Mouse (Mus musculus) neural tube, embryonic 15.5 days (tissue): ENCODE results near the gene Usmg5. TPM values are rescaled to one million over a fixed set of nuclear protein-coding genes. Genes with fewer than 3 reads are reported as not detected.
"Not testable (repeated sequence)": the region's sequence is repeated elsewhere in the genome, so short reads cannot be mapped to it uniquely, and the experiment has no call there.

Experiments used
- ATAC-seq: fragments of 200-750 bp; cut with Nextera tagmentation; 2 replicates; pipeline ENCODE4 v1.8.0; 2017; ENCODE audit warnings: mild to moderate bottlenecking, moderate TSS enrichment, moderate library complexity; ENCODE audit not compliant: low FRiP score
- H3K27ac ChIP-seq: fragments of 300-500 bp; sonication (generic); replicated peaks from 2 replicates; pipeline ENCODE4 v1.5.1; 2015; ENCODE audit warnings: mild to moderate bottlenecking, inconsistent platforms
- H3K27me3 ChIP-seq: fragments of 300-500 bp; sonication (generic); replicated peaks from 2 replicates; pipeline ENCODE4 v1.6.1; 2015; ENCODE audit warnings: inconsistent platforms
- H3K36me3 ChIP-seq: fragments of 300-500 bp; sonication (generic); 2 replicates; pipeline ENCODE4 v1.6.1; 2015; ENCODE audit warnings: inconsistent platforms
- H3K4me1 ChIP-seq: fragments of 300-500 bp; sonication (generic); 2 replicates; pipeline ENCODE4 v1.6.1; 2015; ENCODE audit warnings: inconsistent platforms
- H3K4me2 ChIP-seq: fragments of 300-500 bp; sonication (generic); 2 replicates; pipeline ENCODE4 v1.6.1; 2015; ENCODE audit warnings: inconsistent platforms, mild to moderate bottlenecking, moderate library complexity
- H3K4me3 ChIP-seq: fragments of 300-500 bp; sonication (generic); replicated peaks from 2 replicates; pipeline ENCODE4 v1.5.1; 2015; ENCODE audit warnings: mild to moderate bottlenecking, inconsistent platforms
- H3K9ac ChIP-seq: fragments of 300-500 bp; sonication (generic); replicated peaks from 2 replicates; pipeline ENCODE4 v1.6.1; 2015; ENCODE audit warnings: mild to moderate bottlenecking, inconsistent platforms
- H3K9me3 ChIP-seq: fragments of 300-500 bp; sonication (generic); replicated peaks from 2 replicates; pipeline ENCODE4 v1.6.1; 2016; ENCODE audit warnings: inconsistent platforms
- WGBS: fragments of 180-500 bp; shearing (Covaris S2); methylation state at CpG from one replicate; pipeline ENCODE4 v1.1.7; 2015; ENCODE audit warnings: mixed read lengths; 5-methylcytosine and 5-hydroxymethylcytosine counted together
- polyA plus RNA-seq: library from polyadenylated mRNA; unstranded; fragments of >200 nt; fragmentation: Nextera tagmentation; extraction: Ambion mirVana; gene quantifications from 2 replicates; pipeline ENCODE4 v1.2.1, GENCODE M21; 2015

The Usmg5 gene
- 1,500 and 1,925 TPM in 2 replicates for polyA plus RNA-seq

GRCm38 (mm10) chr19:47090550-47091156, at the start of gene Usmg5, which contains the start of gene Pdcd11:
Gene Usmg5 (minus strand): TSS chr19:47090647.
Gene Pdcd11 (plus strand): TSS chr19:47090768.
- no peaks in the 10 kb centered on the region for H3K27me3 ChIP-seq
- under 1% methylated on average over 56 of the region's 56 CpGs for WGBS
- H3K27ac ChIP-seq: peak within 1 kb of the TSS; percentile 91
- H3K36me3 ChIP-seq: peaks cover 31% of the 10 kb centered on the region
- H3K4me2 ChIP-seq: peak within 1 kb of the TSS; percentile 76
- H3K9ac ChIP-seq: peak within 1 kb of the TSS; percentile 99
- peak within 1 kb of the TSS; percentile 94 for H3K4me3 ChIP-seq
- no peaks in the 10 kb centered on the region for H3K9me3 ChIP-seq
- H3K4me1 ChIP-seq: peaks cover 31% of the 10 kb centered on the region
- peak; percentile 99 for ATAC-seq

GRCm38 (mm10) chr19:47139611-47140010, 49.2 kb upstream of the Usmg5 start:
- not testable (repeated sequence) for H3K9me3 ChIP-seq, ATAC-seq
- 34% methylated on average over 7 of the region's 7 CpGs for WGBS

GRCm38 (mm10) chr19:47137771-47138421, 47.4 kb upstream of the Usmg5 start, which contains the start of gene Calhm2:
Gene Calhm2 (minus strand): TSS chr19:47138294.
- ATAC-seq: 0 out of 2 replicates have a peak, but pooled peaks have one; percentile 45
- Histone ChIP-seq H3K9ac (peak within 1 kb of the TSS; percentile 36), H3K4me1 (peaks cover 14% of the 10 kb centered on the region), H3K4me2 (peak within 1 kb of the TSS; percentile 54), H3K27ac (peak within 1 kb of the TSS; percentile 65), H3K36me3 (0 out of 2 replicates have a peak, but pooled peaks cover 2% of the 10 kb centered on the region), H3K9me3 (no peaks in the 10 kb centered on the region), H3K4me3 (peak within 1 kb of the TSS; percentile 28), H3K27me3 (0 out of 2 replicates have a peak, but pooled peaks cover 3% of the 10 kb centered on the region)
- 18% methylated on average over 28 of the region's 28 CpGs for WGBS

More at GRCm38 (mm10) chr19:47139611-47140010, 49.2 kb upstream of the Usmg5 start:
- not testable (repeated sequence) for H3K4me3 ChIP-seq, H3K9ac ChIP-seq, H3K27ac ChIP-seq, H3K36me3 ChIP-seq, H3K27me3 ChIP-seq, H3K4me2 ChIP-seq
- peaks cover 14% of the 10 kb centered on the region for H3K4me1 ChIP-seq

GRCm38 (mm10) chr19:47137051-47137581, 46.7 kb upstream of the Usmg5 start:
- Histone ChIP-seq H3K9me3 (no peaks in the 10 kb centered on the region), H3K4me2 (peak overlapping the region; percentile 54), H3K4me3 (peak overlapping the region; percentile 28; the same call in 1 of the 2 replicates), H3K4me1 (peaks cover 14% of the 10 kb centered on the region), H3K27me3 (0 out of 2 replicates have a peak, but pooled peaks cover 3% of the 10 kb centered on the region), H3K9ac (0 out of 2 replicates have a peak overlapping the region, but pooled peaks have one; percentile 36), H3K27ac (no peak overlapping the region), H3K36me3 (0 out of 2 replicates have a peak, but pooled peaks cover 6% of the 10 kb centered on the region)
- ATAC-seq: no peak
- WGBS: 47% methylated on average over 6 of the region's 6 CpGs

GRCm38 (mm10) chr19:47136170-47136569, 45.7 kb upstream of the Usmg5 start:
- Histone ChIP-seq H3K27me3 (0 out of 2 replicates have a peak, but pooled peaks cover 3% of the 10 kb centered on the region), H3K4me2 (no peak overlapping the region), H3K9me3 (no peaks in the 10 kb centered on the region), H3K9ac (no peak overlapping the region), H3K36me3 (peaks cover 13% of the 10 kb centered on the region; the same call in 1 of the 2 replicates), H3K27ac (no peak overlapping the region), H3K4me1 (peaks cover 14% of the 10 kb centered on the region), H3K4me3 (no peak overlapping the region)
- 86% methylated on average over 5 of the region's 5 CpGs for WGBS
- ATAC-seq: no peak

- no peaks in the 10 kb centered on the region for H3K9me3 ChIP-seq
- H3K4me3 ChIP-seq: no peak overlapping the region
- H3K9ac ChIP-seq: no peak overlapping the region
- no peak overlapping the region for H3K4me2 ChIP-seq
- 93% methylated on average over 17 of the region's 17 CpGs for WGBS
- ATAC-seq: no peak
- H3K36me3 ChIP-seq: peaks cover 19% of the 10 kb centered on the region
- H3K27me3 ChIP-seq: 0 out of 2 replicates have a peak, but pooled peaks cover 3% of the 10 kb centered on the region
- H3K4me1 ChIP-seq: peaks cover 14% of the 10 kb centered on the region
- H3K27ac ChIP-seq: no peak overlapping the region
These were observed 45.1 kb upstream of the Usmg5 start for GRCm38 (mm10) chr19:47135568-47135967.

GRCm38 (mm10) chr19:47133161-47133560, 42.7 kb upstream of the Usmg5 start:
- H3K4me2 ChIP-seq: no peak overlapping the region
- 93% methylated on average over 7 of the region's 7 CpGs for WGBS
- no peak overlapping the region for H3K4me3 ChIP-seq
- H3K9me3 ChIP-seq: no peaks in the 10 kb centered on the region
- H3K4me1 ChIP-seq: peaks cover 12% of the 10 kb centered on the region
- no peak overlapping the region for H3K9ac ChIP-seq
- no peak for ATAC-seq
- H3K27ac ChIP-seq: no peak overlapping the region
- H3K27me3 ChIP-seq: no peaks in the 10 kb centered on the region
- H3K36me3 ChIP-seq: peaks cover 43% of the 10 kb centered on the region

- Histone ChIP-seq H3K9ac (no peak overlapping the region), H3K36me3 (peaks cover 69% of the 10 kb centered on the region), H3K4me1 (no peaks in the 10 kb centered on the region), H3K9me3 (no peaks in the 10 kb centered on the region), H3K4me3 (no peak overlapping the region), H3K27me3 (no peaks in the 10 kb centered on the region), H3K27ac (no peak overlapping the region), H3K4me2 (no peak overlapping the region)
- ATAC-seq: no peak
- WGBS: 96% methylated on average over 15 of the region's 15 CpGs
These were observed 40.2 kb upstream of the Usmg5 start for GRCm38 (mm10) chr19:47130551-47131125.

- 94% methylated on average over 11 of the region's 11 CpGs for WGBS
- Histone ChIP-seq H3K36me3 (peaks cover 85% of the 10 kb centered on the region), H3K9ac (no peak overlapping the region), H3K9me3 (no peaks in the 10 kb centered on the region), H3K4me3 (no peak overlapping the region), H3K4me2 (no peak overlapping the region), H3K27ac (no peak overlapping the region), H3K4me1 (no peaks in the 10 kb centered on the region), H3K27me3 (no peaks in the 10 kb centered on the region)
- no peak for ATAC-seq
These were observed 38.4 kb upstream of the Usmg5 start for GRCm38 (mm10) chr19:47128835-47129234.

- Histone ChIP-seq H3K4me3 (no peak overlapping the region), H3K9me3 (no peaks in the 10 kb centered on the region), H3K27me3 (no peaks in the 10 kb centered on the region), H3K4me2 (no peak overlapping the region), H3K36me3 (peaks cover 83% of the 10 kb centered on the region), H3K9ac (no peak overlapping the region), H3K27ac (no peak overlapping the region), H3K4me1 (no peaks in the 10 kb centered on the region)
- 96% methylated on average over 9 of the region's 10 CpGs for WGBS
- ATAC-seq: no peak
These were observed 37.7 kb upstream of the Usmg5 start for GRCm38 (mm10) chr19:47128164-47128563.

- Histone ChIP-seq H3K36me3 (peaks cover 73% of the 10 kb centered on the region), H3K4me2 (no peak overlapping the region), H3K9me3 (no peaks in the 10 kb centered on the region), H3K4me3 (no peak overlapping the region), H3K4me1 (no peaks in the 10 kb centered on the region), H3K27ac (no peak overlapping the region), H3K27me3 (no peaks in the 10 kb centered on the region), H3K9ac (no peak overlapping the region)
- ATAC-seq: no peak
- WGBS: 27% methylated on average over 2 of the region's 2 CpGs
These were observed 32.4 kb upstream of the Usmg5 start for GRCm38 (mm10) chr19:47122802-47123201.
